Mouse (Mus musculus): ENCODE results near the gene Hadh. TPM values are rescaled to one million over a fixed set of nuclear protein-coding genes. Genes with fewer than 3 reads are reported as not detected.
A peak's percentile ranks its signal among the peaks of the same experiment; 100 is the strongest.

Hadh gene
- polyA plus RNA-seq, 1 experiment from 2014 or later, result 108 TPM

- no peaks in the 10 kb centered on the region for H3K9me3 ChIP-seq (replicated peaks)
- no peak overlapping the region for H3K4me3 ChIP-seq (replicated peaks)
- no peak for ATAC-seq (ENCODE audit: insufficient number of reproducible peaks, low FRiP score, low TSS enrichment, low read depth)
- no peak overlapping the region for H3K27ac ChIP-seq (replicated peaks)
- no peak overlapping the region for H3K9ac ChIP-seq
- H3K36me3 ChIP-seq, result no peaks in the 10 kb centered on the region
- no peak overlapping the region for H3K4me2 ChIP-seq (replicated peaks)
- H3K4me1 ChIP-seq, result peaks cover 12% of the 10 kb centered on the region
- no peaks in the 10 kb centered on the region for H3K27me3 ChIP-seq
- 8% methylated on average over 6 of the region's 6 CpGs for WGBS
Measured at GRCm38 (mm10) chr3:131299908-131300307, 28.0 kb upstream of the Hadh start.

- Histone ChIP-seq H3K27ac (replicated peaks) (no peak overlapping the region), H3K27me3 (no peaks in the 10 kb centered on the region), H3K4me3 (replicated peaks) (no peak overlapping the region), H3K9me3 (replicated peaks) (no peaks in the 10 kb centered on the region), H3K36me3 (no peaks in the 10 kb centered on the region), H3K9ac (no peak overlapping the region), H3K4me1 (peaks cover 12% of the 10 kb centered on the region), H3K4me2 (replicated peaks) (no peak overlapping the region)
- no peak for ATAC-seq (ENCODE audit: insufficient number of reproducible peaks, low FRiP score, low TSS enrichment, low read depth)
- 86% methylated on average over 9 of the region's 9 CpGs for WGBS
Measured at GRCm38 (mm10) chr3:131299078-131299477, 27.2 kb upstream of the Hadh start.

GRCm38 (mm10) chr3:131296893-131297292 is 25.0 kb upstream of the Hadh start:
- Histone ChIP-seq H3K9ac (no peak overlapping the region), H3K4me1 (peaks cover 6% of the 10 kb centered on the region; the same call in 1 of the 2 replicates), H3K27me3 (no peaks in the 10 kb centered on the region), H3K36me3 (no peaks in the 10 kb centered on the region), H3K9me3 (replicated peaks) (no peaks in the 10 kb centered on the region), H3K4me3 (replicated peaks) (no peak overlapping the region), H3K27ac (replicated peaks) (no peak overlapping the region), H3K4me2 (replicated peaks) (no peak overlapping the region)
- 74% methylated on average over 7 of the region's 7 CpGs for WGBS
- no peak for ATAC-seq (ENCODE audit: insufficient number of reproducible peaks, low FRiP score, low TSS enrichment, low read depth)

GRCm38 (mm10) chr3:131295513-131296200 is 23.8 kb upstream of the Hadh start:
- 68% methylated on average over 12 of the region's 12 CpGs for WGBS
- no peaks in the 10 kb centered on the region for H3K27me3 ChIP-seq
- no peaks in the 10 kb centered on the region for H3K36me3 ChIP-seq
- no peak overlapping the region for H3K4me3 ChIP-seq (replicated peaks)
- ATAC-seq (ENCODE audit: insufficient number of reproducible peaks, low FRiP score, low TSS enrichment, low read depth), result 0 out of 2 replicates have a peak, but pooled peaks have one; percentile 12
- H3K27ac ChIP-seq (replicated peaks), result no peak overlapping the region
- H3K4me1 ChIP-seq, result peaks cover 6% of the 10 kb centered on the region; the same call in 1 of the 2 replicates
- no peaks in the 10 kb centered on the region for H3K9me3 ChIP-seq (replicated peaks)
- H3K9ac ChIP-seq, result no peak overlapping the region
- H3K4me2 ChIP-seq (replicated peaks), result no peak overlapping the region

GRCm38 (mm10) chr3:131294503-131294902 is 22.6 kb upstream of the Hadh start:
- Histone ChIP-seq H3K36me3 (no peaks in the 10 kb centered on the region), H3K9me3 (replicated peaks) (no peaks in the 10 kb centered on the region), H3K9ac (no peak overlapping the region), H3K27ac (replicated peaks) (no peak overlapping the region), H3K4me1 (peaks cover 6% of the 10 kb centered on the region; the same call in 1 of the 2 replicates), H3K4me2 (replicated peaks) (no peak overlapping the region), H3K4me3 (replicated peaks) (no peak overlapping the region), H3K27me3 (no peaks in the 10 kb centered on the region)
- WGBS, result 48% methylated on average over 3 of the region's 3 CpGs
- no peak for ATAC-seq (ENCODE audit: insufficient number of reproducible peaks, low FRiP score, low TSS enrichment, low read depth)

DNA sequence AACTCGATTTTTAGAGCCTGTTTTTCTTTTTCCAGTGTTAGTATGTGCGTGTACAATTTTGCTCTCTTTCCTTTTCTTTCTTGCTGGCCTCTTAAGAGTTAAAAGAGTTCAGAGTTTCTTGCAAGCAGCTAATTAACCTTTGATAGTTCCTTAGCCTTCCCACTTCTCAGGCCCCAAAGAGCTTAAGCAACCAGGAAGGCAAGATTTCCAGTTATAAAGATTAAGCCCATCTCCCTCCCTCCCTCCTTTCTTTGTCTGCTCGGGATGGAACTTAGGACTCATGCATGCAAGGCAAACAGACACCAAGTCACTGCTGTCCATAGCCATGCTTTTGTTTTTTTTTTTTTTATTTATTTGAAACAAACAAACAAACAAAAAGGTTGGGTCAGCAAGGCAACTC is 21.1 kb upstream of the Hadh start:
- Histone ChIP-seq H3K4me1 (peaks cover 6% of the 10 kb centered on the region; the same call in 1 of the 2 replicates), H3K27ac (replicated peaks) (no peak overlapping the region), H3K4me2 (replicated peaks) (no peak overlapping the region), H3K27me3 (no peaks in the 10 kb centered on the region), H3K9ac (no peak overlapping the region), H3K9me3 (replicated peaks) (no peaks in the 10 kb centered on the region), H3K4me3 (replicated peaks) (no peak overlapping the region), H3K36me3 (no peaks in the 10 kb centered on the region)
- 74% methylated on average over 3 of the region's 3 CpGs for WGBS
- no peak for ATAC-seq (ENCODE audit: insufficient number of reproducible peaks, low FRiP score, low TSS enrichment, low read depth)

- peaks cover 6% of the 10 kb centered on the region; the same call in 1 of the 2 replicates for H3K4me1 ChIP-seq
- H3K9me3 ChIP-seq (replicated peaks), result no peaks in the 10 kb centered on the region
- no peak overlapping the region for H3K9ac ChIP-seq
- no peaks in the 10 kb centered on the region for H3K27me3 ChIP-seq
- 93% methylated on average over 2 of the region's 2 CpGs for WGBS
- ATAC-seq (ENCODE audit: insufficient number of reproducible peaks, low FRiP score, low TSS enrichment, low read depth), result no peak
- no peaks in the 10 kb centered on the region for H3K36me3 ChIP-seq
- no peak overlapping the region for H3K4me3 ChIP-seq (replicated peaks)
- no peak overlapping the region for H3K4me2 ChIP-seq (replicated peaks)
- no peak overlapping the region for H3K27ac ChIP-seq (replicated peaks)
Measured at GRCm38 (mm10) chr3:131292349-131292748, 20.4 kb upstream of the Hadh start.

DNA sequence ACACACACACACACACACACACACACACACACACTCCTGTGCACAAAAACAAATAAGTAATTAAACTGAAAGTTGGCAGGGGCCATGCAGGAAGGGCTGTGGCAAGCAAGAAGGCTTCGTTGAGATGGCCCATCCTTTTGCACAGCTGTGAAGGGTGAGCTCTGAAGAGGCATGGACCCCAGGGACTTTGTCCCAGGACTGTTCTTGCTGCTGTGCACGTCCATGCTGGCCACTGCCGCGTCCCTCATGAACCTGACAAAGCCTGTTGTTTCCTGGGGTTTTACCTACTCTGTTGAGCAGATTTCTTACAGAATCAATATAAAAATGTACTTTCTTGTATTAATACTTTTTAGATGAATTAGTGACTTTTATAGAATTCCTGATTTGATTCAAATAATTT is 20.0 kb upstream of the Hadh start:
- 83% methylated on average over 4 of the region's 4 CpGs for WGBS
- Histone ChIP-seq H3K4me2 (replicated peaks) (no peak overlapping the region), H3K4me3 (replicated peaks) (no peak overlapping the region), H3K9me3 (replicated peaks) (no peaks in the 10 kb centered on the region), H3K27me3 (no peaks in the 10 kb centered on the region), H3K9ac (no peak overlapping the region), H3K36me3 (no peaks in the 10 kb centered on the region), H3K4me1 (peaks cover 6% of the 10 kb centered on the region; the same call in 1 of the 2 replicates), H3K27ac (replicated peaks) (no peak overlapping the region)
- ATAC-seq (ENCODE audit: insufficient number of reproducible peaks, low FRiP score, low TSS enrichment, low read depth), result no peak

GRCm38 (mm10) chr3:131274151-131274550 is 2.2 kb upstream of the Hadh start:
- 90% methylated on average over 4 of the region's 4 CpGs for WGBS
- Histone ChIP-seq H3K4me2 (replicated peaks) (no peak overlapping the region), H3K4me3 (replicated peaks) (no peak overlapping the region), H3K27me3 (no peaks in the 10 kb centered on the region), H3K27ac (replicated peaks) (no peak overlapping the region), H3K36me3 (no peaks in the 10 kb centered on the region), H3K9ac (no peak overlapping the region), H3K9me3 (replicated peaks) (no peaks in the 10 kb centered on the region), H3K4me1 (peaks cover 20% of the 10 kb centered on the region)
- no peak for ATAC-seq (ENCODE audit: insufficient number of reproducible peaks, low FRiP score, low TSS enrichment, low read depth)

DNA sequence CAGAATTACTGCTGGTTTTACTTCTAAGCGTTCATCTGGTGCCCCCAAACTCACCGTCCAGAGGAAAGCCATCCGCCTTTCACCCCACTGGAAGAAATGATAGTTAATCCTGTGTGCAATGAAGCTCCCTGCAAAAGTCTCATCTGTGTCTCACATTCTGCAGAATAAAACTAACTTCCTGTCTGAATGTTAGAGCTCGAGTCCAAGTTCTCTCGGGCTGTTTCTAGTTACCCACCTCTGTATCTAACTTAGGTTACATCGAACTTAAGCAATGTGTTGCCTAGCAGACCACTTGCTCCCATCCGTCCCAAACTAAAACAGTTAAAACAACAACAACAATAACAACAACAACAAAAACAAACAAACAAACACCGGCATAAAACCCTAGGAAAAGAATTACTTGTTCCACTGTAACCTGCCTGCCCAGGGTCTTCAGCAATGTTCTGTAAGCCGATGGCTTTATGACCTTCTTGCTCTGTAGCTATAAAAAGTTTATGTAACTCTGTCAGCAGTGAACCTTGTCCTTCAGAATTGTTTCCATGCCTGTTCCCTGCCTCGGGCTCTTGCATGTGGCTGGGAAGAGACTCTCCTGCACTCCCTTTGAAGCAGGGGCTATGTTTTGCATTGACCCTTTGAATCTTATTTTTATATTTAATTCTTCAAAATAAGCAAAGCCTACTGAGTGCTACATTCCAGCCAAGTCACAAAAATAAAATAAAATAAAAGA is 636 bp upstream of the Hadh start:
- no peaks in the 10 kb centered on the region for H3K27me3 ChIP-seq
- no peaks in the 10 kb centered on the region for H3K9me3 ChIP-seq (replicated peaks)
- no peak overlapping the region for H3K9ac ChIP-seq
- ATAC-seq (ENCODE audit: insufficient number of reproducible peaks, low FRiP score, low TSS enrichment, low read depth), result peak; percentile 23; the same call in 1 of the 2 replicates
- no peaks in the 10 kb centered on the region for H3K36me3 ChIP-seq
- H3K4me1 ChIP-seq, result peaks cover 20% of the 10 kb centered on the region
- H3K27ac ChIP-seq (replicated peaks), result peak overlapping the region; percentile 88
- peak overlapping the region; percentile 62 for H3K4me2 ChIP-seq (replicated peaks)
- WGBS, result 17% methylated on average over 10 of the region's 10 CpGs
- H3K4me3 ChIP-seq (replicated peaks), result peak overlapping the region; percentile 86

DNA sequence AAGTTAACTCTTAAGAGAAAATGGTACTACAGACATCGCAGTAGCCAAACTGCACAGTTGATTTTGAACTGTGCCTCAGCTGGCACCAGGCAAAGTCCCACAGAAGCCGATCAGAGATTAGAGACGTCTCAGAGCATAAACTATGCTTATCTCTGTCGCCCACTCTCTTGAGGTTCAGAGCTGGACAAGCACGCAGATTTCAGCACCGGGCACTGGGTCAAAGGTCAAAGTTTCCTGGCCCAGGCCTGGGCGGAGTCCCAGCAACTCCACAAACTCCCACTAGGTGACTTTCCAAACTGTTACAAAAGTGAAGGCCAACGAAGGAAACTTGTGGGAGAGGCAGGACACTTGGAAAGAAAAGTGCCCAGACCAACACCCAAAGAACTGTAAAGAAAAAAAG is 744 bp downstream of the Hadh start:
- H3K4me1 ChIP-seq, result peaks cover 20% of the 10 kb centered on the region
- WGBS, result 7% methylated on average over 8 of the region's 8 CpGs
- H3K9ac ChIP-seq, result peak overlapping the region; percentile 87
- no peaks in the 10 kb centered on the region for H3K36me3 ChIP-seq
- H3K4me2 ChIP-seq (replicated peaks), result peak overlapping the region; percentile 62
- peak overlapping the region; percentile 88 for H3K27ac ChIP-seq (replicated peaks)
- H3K9me3 ChIP-seq (replicated peaks), result no peaks in the 10 kb centered on the region
- ATAC-seq (ENCODE audit: insufficient number of reproducible peaks, low FRiP score, low TSS enrichment, low read depth), result no peak
- H3K4me3 ChIP-seq (replicated peaks), result peak overlapping the region; percentile 86
- no peaks in the 10 kb centered on the region for H3K27me3 ChIP-seq
